Mouse (Mus musculus) left cerebral cortex, postnatal 25 days (tissue): ENCODE results near the gene Ddx10. TPM values are rescaled to one million over a fixed set of nuclear protein-coding genes. Genes with fewer than 3 reads are reported as not detected.
A peak's percentile ranks its signal among the peaks of the same experiment; 100 is the strongest.
"Not testable (repeated sequence)": the region's sequence is repeated elsewhere in the genome, so short reads cannot be mapped to it uniquely, and the experiment has no call there.

ENCODE experiments used
- DNase-seq, 2 experiments: peaks; one replicate each; pipeline ENCODE4 v3.0.0; 2022; ENCODE audit warnings: low spot score in 2 of 2, mixed read lengths in 1 of 2
- intact Hi-C: fragments of 180-260 bp; cut with DNase I; formaldehyde crosslinking; loops from one replicate; pipeline ENCODE4 v1.15.1; 2025
- total RNA-seq, 2 experiments: library from RNA; stranded (reverse); gene quantifications; 2 replicates each; pipeline ENCODE4 v1.2.3; 2021

Ddx10 gene
- total RNA-seq, 2 experiments from 2014 or later: 21.7 to 22.1 TPM

- no peak for DNase-seq
- intact Hi-C loops: no loop called here
These were observed 39.6 kb downstream of the Ddx10 start for GRCm38 (mm10) chr9:53208283-53208682.

- DNase-seq: no peak
- intact Hi-C loops: no loop called here
These were observed 73.3 kb downstream of the Ddx10 start for GRCm38 (mm10) chr9:53174590-53174989.

GRCm38 (mm10) chr9:53173258-53173657 lies 74.6 kb downstream of the Ddx10 start:
- DNase-seq: no peak
- intact Hi-C loops: no loop called here

GRCm38 (mm10) chr9:53144266-53144665 lies 103.6 kb downstream of the Ddx10 start:
- intact Hi-C loops: loop anchor here (5.0 to 10.0 kb wide), 2 partner anchors 469 to 842 kb away; partner anchors contain the start of gene AI593442
- DNase-seq: peak; percentile 51 to 67

GRCm38 (mm10) chr9:53143508-53143907 lies 104.3 kb downstream of the Ddx10 start:
- no peak for DNase-seq
- intact Hi-C loops: loop anchor here (5.0 to 10.0 kb wide), 2 partner anchors 469 to 841 kb away; partner anchors contain the start of gene AI593442

- intact Hi-C loops: loop anchor here (5.0 to 10.0 kb wide), 2 partner anchors 468 to 840 kb away; partner anchors contain the start of gene AI593442
These were observed 105.4 kb downstream of the Ddx10 start for GRCm38 (mm10) chr9:53142424-53142823.

GRCm38 (mm10) chr9:53140610-53141165 lies 107.2 kb downstream of the Ddx10 start:
- DNase-seq: peak in 1 of 2 experiments; percentile 43
- intact Hi-C loops: loop anchor here (5.0 to 10.0 kb wide), 2 partner anchors 466 to 838 kb away; partner anchors contain the start of gene AI593442

More at GRCm38 (mm10) chr9:53142424-53142823, 105.4 kb downstream of the Ddx10 start:
- not testable (repeated sequence) for DNase-seq

- intact Hi-C loops: no loop called here
- DNase-seq: no peak
These were observed 115.0 kb downstream of the Ddx10 start for GRCm38 (mm10) chr9:53132826-53133225.

GRCm38 (mm10) chr9:53130460-53130859 lies 117.4 kb downstream of the Ddx10 start:
- DNase-seq: no peak
- intact Hi-C loops: no loop called here

- no peak for DNase-seq
- intact Hi-C loops: no loop called here
These were observed 146.8 kb downstream of the Ddx10 start for GRCm38 (mm10) chr9:53101103-53101502.

GRCm38 (mm10) chr9:53095319-53096165 lies 152.3 kb downstream of the Ddx10 start:
- DNase-seq: no peak
- intact Hi-C loops: no loop called here

- DNase-seq: no peak
- intact Hi-C loops: no loop called here
These were observed 153.3 kb downstream of the Ddx10 start for GRCm38 (mm10) chr9:53094536-53094935.

GRCm38 (mm10) chr9:53077626-53078025 lies 170.2 kb downstream of the Ddx10 start:
- intact Hi-C loops: no loop called here
- no peak for DNase-seq

GRCm38 (mm10) chr9:53075931-53076330 lies 171.9 kb downstream of the Ddx10 start:
- intact Hi-C loops: no loop called here
- no peak for DNase-seq

GRCm38 (mm10) chr9:53074443-53074842 lies 173.4 kb downstream of the Ddx10 start:
- DNase-seq: no peak
- intact Hi-C loops: no loop called here

- no peak for DNase-seq
- intact Hi-C loops: no loop called here
These were observed 174.2 kb downstream of the Ddx10 start for GRCm38 (mm10) chr9:53073576-53074112.

GRCm38 (mm10) chr9:53072088-53072487 lies 175.8 kb downstream of the Ddx10 start:
- intact Hi-C loops: no loop called here
- DNase-seq: peak in 1 of 2 experiments; percentile 21

- DNase-seq: no peak
- intact Hi-C loops: no loop called here
These were observed 176.9 kb downstream of the Ddx10 start for GRCm38 (mm10) chr9:53070875-53071524.

- intact Hi-C loops: no loop called here
- DNase-seq: no peak
These were observed 179.7 kb downstream of the Ddx10 start for GRCm38 (mm10) chr9:53068166-53068565.

- intact Hi-C loops: no loop called here
- no peak for DNase-seq
These were observed 181.4 kb downstream of the Ddx10 start for GRCm38 (mm10) chr9:53066428-53066827.
